Mouse (Mus musculus) MEL (cell line): ENCODE data around the gene Rnf217. TPM values are rescaled to one million over a fixed set of nuclear protein-coding genes. Genes with fewer than 3 reads are reported as not detected.

Experiments
- DNase-seq: peaks from one replicate; pipeline ENCODE4 v3.0.0; 2011; ENCODE audit warnings: low read depth, low spot score
- H3K27ac ChIP-seq: 2 replicates; pipeline ENCODE4 v1.5.1; 2012; ENCODE audit warnings: low read depth, mild to moderate bottlenecking, control low read depth, low read length, moderate library complexity; ENCODE audit not compliant: control insufficient read depth
- H3K27me3 ChIP-seq, 2 experiments: fragments of 150-350 bp in 1 of 2; sonication (generic) in 1 of 2; 2 replicates each; pipeline ENCODE4 v1.6.1; 2012; ENCODE audit warnings: low read length in 2 of 2, mild to moderate bottlenecking in 2 of 2, improper control_type of control experiment in 1 of 2, moderate library complexity in 1 of 2; ENCODE audit not compliant: insufficient read depth in 2 of 2, control insufficient read depth in 1 of 2
- H3K36me3 ChIP-seq, 2 experiments: 2 replicates each; pipeline ENCODE4 v1.6.1; 2012 to 2014; ENCODE audit warnings: low read length in 2 of 2, improper control_type of control experiment in 1 of 2, inconsistent platforms in 1 of 2, mild to moderate bottlenecking in 1 of 2; ENCODE audit not compliant: insufficient read depth in 2 of 2, control insufficient read depth in 1 of 2
- H3K4me1 ChIP-seq, 2 experiments: fragments of 150-350 bp in 1 of 2; sonication (generic) in 1 of 2; 2 replicates each; pipeline ENCODE4 v1.6.1; 2012; ENCODE audit warnings: low read length in 2 of 2, improper control_type of control experiment in 1 of 2, mild to moderate bottlenecking in 1 of 2; ENCODE audit not compliant: insufficient read depth in 2 of 2, control insufficient read depth in 1 of 2
- H3K4me3 ChIP-seq, 2 experiments: fragments of 150-350 bp in 1 of 2; sonication (generic) in 1 of 2; 2 replicates each; pipeline ENCODE4 v1.5.1; 2012; ENCODE audit warnings: low read depth in 2 of 2, low read length in 2 of 2, mild to moderate bottlenecking in 2 of 2, moderate library complexity in 2 of 2, control low read depth in 1 of 2, improper control_type of control experiment in 1 of 2; ENCODE audit not compliant: control insufficient read depth in 1 of 2, insufficient read depth in 1 of 2
- H3K79me2 ChIP-seq: 2 replicates; pipeline ENCODE4 v1.6.1; 2012; ENCODE audit warnings: mild to moderate bottlenecking, low read length, moderate library complexity; ENCODE audit not compliant: control insufficient read depth, poor library complexity, insufficient read depth
- H3K9ac ChIP-seq: 2 replicates; pipeline ENCODE4 v1.6.1; 2012; ENCODE audit warnings: low read depth, mild to moderate bottlenecking, control low read depth, low read length, moderate library complexity; ENCODE audit not compliant: control insufficient read depth, poor library complexity, severe bottlenecking
- H3K9me3 ChIP-seq: fragments of 150-350 bp; sonication (generic); replicated peaks from 2 replicates; pipeline ENCODE4 v1.6.1; 2012; ENCODE audit warnings: mild to moderate bottlenecking, low read length, improper control_type of control experiment, moderate library complexity; ENCODE audit not compliant: insufficient read depth
- BHLHE40 ChIP-seq: IDR thresholded peaks from 2 replicates; pipeline ENCODE4 v1.6.1; 2012; ENCODE audit warnings: low read depth, mild to moderate bottlenecking, inconsistent platforms, low read length, improper control_type of control experiment, borderline replicate concordance
- CHD1 ChIP-seq: IDR thresholded peaks from 2 replicates; pipeline ENCODE4 v1.6.1; 2012; ENCODE audit warnings: low read depth, mild to moderate bottlenecking, inconsistent platforms, low read length, improper control_type of control experiment
- CTCF ChIP-seq, 3 experiments: IDR thresholded peaks in 2 of 3; conservative IDR thresholded peaks in 1 of 3; 2 replicates each; pipeline ENCODE4 v1.5.1; 2011 to 2012; ENCODE audit warnings: low read length in 3 of 3, low read depth in 2 of 3, mild to moderate bottlenecking in 2 of 3, improper control_type of control experiment in 1 of 3, inconsistent platforms in 1 of 3, mixed read lengths in 1 of 3, moderate library complexity in 1 of 3; ENCODE audit not compliant: control insufficient read depth in 1 of 3, insufficient read depth in 1 of 3, poor library complexity in 1 of 3, severe bottlenecking in 1 of 3
- ELF1 ChIP-seq: IDR thresholded peaks from 2 replicates; pipeline ENCODE4 v1.6.1; 2014; ENCODE audit warnings: low read depth, mild to moderate bottlenecking, inconsistent platforms, low read length, improper control_type of control experiment, moderate library complexity
- ETS1 ChIP-seq: IDR thresholded peaks from 2 replicates; pipeline ENCODE4 v1.6.1; 2012; ENCODE audit warnings: low read depth, mild to moderate bottlenecking, inconsistent platforms, low read length, improper control_type of control experiment, moderate library complexity
- GABPA ChIP-seq: IDR thresholded peaks from 2 replicates; pipeline ENCODE4 v1.6.1; 2012; ENCODE audit warnings: low read depth, mild to moderate bottlenecking, inconsistent platforms, low read length, improper control_type of control experiment, moderate library complexity
- MYB ChIP-seq: IDR thresholded peaks from 2 replicates; pipeline ENCODE4 v1.6.1; 2011; ENCODE audit warnings: mild to moderate bottlenecking, low read depth, low read length, improper control_type of control experiment
- MYC ChIP-seq: IDR thresholded peaks from 2 replicates; pipeline ENCODE4 v1.6.1; 2011; ENCODE audit warnings: low read depth, mild to moderate bottlenecking, low read length, improper control_type of control experiment, moderate library complexity
- NRF1 ChIP-seq: IDR thresholded peaks from 2 replicates; pipeline ENCODE4 v1.6.1; 2014; ENCODE audit warnings: low read depth, mild to moderate bottlenecking, inconsistent platforms, low read length, improper control_type of control experiment, moderate library complexity; ENCODE audit not compliant: poor library complexity, insufficient read depth, severe bottlenecking
- SIN3A ChIP-seq: IDR thresholded peaks from 2 replicates; pipeline ENCODE4 v1.6.1; 2012; ENCODE audit warnings: low read length, improper control_type of control experiment, inconsistent platforms
- SMC3 ChIP-seq: IDR thresholded peaks from 2 replicates; pipeline ENCODE4 v1.6.1; 2011; ENCODE audit warnings: low read depth, low read length, improper control_type of control experiment
- TCF12 ChIP-seq: IDR thresholded peaks from 2 replicates; pipeline ENCODE4 v1.6.1; 2014; ENCODE audit warnings: low read depth, mild to moderate bottlenecking, inconsistent platforms, low read length, improper control_type of control experiment, moderate library complexity
- USF2 ChIP-seq, 2 experiments: IDR thresholded peaks; 2 replicates each; pipeline ENCODE4 v1.6.1; 2011 to 2012; ENCODE audit warnings: improper control_type of control experiment in 2 of 2, low read length in 2 of 2, borderline replicate concordance in 1 of 2, inconsistent platforms in 1 of 2, low read depth in 1 of 2, mild to moderate bottlenecking in 1 of 2; ENCODE audit not compliant: insufficient read depth in 1 of 2
- ZC3H11A ChIP-seq: IDR thresholded peaks from 2 replicates; pipeline ENCODE4 v1.6.1; 2012; ENCODE audit warnings: low read depth, mild to moderate bottlenecking, inconsistent platforms, low read length, improper control_type of control experiment
- polyA plus RNA-seq, 2 experiments: library from polyadenylated mRNA; stranded (reverse) in 1 of 2; unstranded in 1 of 2; fragments of >175 nt in 1 of 2; fragments of >200 nt in 1 of 2; gene quantifications; 2 replicates each; pipeline versions ENCODE4 v1.2.1 to v1.2.4; 2012; ENCODE audit warnings: low replicate concordance in 2 of 2, low read depth in 1 of 2; ENCODE audit not compliant: insufficient read length in 2 of 2, insufficient read depth in 1 of 2, missing spikeins in 1 of 2
- total RNA-seq: library from RNA; depleted of rRNA; stranded (reverse); fragments of 300-350 nt; gene quantifications from 2 replicates; pipeline ENCODE4 v1.2.3, GENCODE M21; 2012; rRNA removed

The Rnf217 gene
- total and polyA plus RNA-seq, 3 experiments: not detected

DNA sequence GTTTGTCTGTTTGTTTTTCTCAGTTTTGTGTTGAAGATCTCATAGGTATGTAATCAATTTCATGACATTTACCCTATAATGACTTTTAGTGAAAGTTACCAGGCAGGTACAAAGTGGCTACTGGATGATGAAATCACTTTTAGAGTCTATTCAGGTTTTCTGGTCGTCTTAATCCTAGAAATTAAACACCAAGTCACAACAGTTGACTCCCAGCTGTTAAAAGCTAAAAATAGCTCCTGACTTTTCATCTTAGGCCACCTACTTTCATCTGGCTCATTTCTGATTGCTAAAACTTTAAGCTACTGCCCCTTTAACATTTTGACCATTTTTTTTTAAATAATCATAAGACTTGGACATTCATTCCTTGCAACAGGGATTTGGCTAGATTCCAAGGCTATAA lies 161.9 kb downstream of the Rnf217 start:
- H3K4me1 ChIP-seq: no peaks in the 10 kb centered on the region
- no peaks in the 10 kb centered on the region for H3K9me3 ChIP-seq
- H3K36me3 ChIP-seq: no peaks in the 10 kb centered on the region
- no peak overlapping the region for H3K27ac ChIP-seq
- DNase-seq: no peak
- H3K4me3 ChIP-seq: no peak overlapping the region
- H3K9ac ChIP-seq: no peak overlapping the region
- H3K27me3 ChIP-seq: no peaks in the 10 kb centered on the region
- no peaks in the 10 kb centered on the region for H3K79me2 ChIP-seq
- TF ChIP-seq SIN3A (no peak), BHLHE40 (no peak), GABPA (no peak)

DNA sequence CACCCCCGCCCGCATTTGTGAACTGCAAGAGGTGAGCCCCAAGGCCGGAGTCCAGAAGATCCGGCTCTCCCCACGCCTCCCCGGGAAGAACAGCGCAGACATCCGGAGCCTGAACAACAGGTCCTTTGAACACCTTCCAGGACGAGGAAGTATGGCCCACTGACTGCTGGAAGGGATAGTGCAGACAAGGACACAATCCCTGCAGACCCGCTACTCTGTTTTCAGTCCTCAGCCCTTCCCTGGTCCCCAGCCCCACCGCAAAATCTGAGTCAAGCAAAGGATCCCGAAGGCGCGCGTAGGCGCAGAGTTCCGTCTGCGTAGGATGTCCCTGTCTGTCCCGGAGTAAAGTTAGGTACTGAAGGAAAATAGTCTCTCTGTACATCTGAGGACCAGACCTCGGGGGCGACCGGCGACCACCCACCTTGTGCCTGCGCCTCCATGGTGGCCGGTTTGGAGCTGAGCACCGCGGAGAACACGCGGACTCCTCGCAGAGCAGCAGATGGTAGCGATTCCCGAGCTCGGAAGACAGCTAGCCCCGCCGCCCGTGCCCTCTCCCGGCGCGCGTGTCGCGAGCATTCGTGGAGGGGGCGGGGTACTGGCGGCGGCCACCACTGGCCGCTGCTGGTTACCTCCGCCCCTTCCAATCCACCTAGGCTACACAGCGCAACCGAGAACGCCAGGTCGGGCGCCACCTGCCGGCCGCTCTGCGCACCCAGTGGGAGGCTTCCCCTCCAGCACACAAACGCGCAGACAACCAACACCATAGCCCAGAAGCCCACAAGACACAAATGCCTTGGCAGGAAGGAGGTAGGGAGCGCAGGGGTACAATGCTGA lies 163.5 kb downstream of the Rnf217 start, which contains the start of gene Tpd52l1:
Gene Tpd52l1 (minus strand): TSS at position 668 of the 834 bp plus-strand sequence.
- Histone ChIP-seq H3K9ac (no peak within 1 kb of the TSS), H3K27ac (no peak within 1 kb of the TSS), H3K4me1 (no peaks in the 10 kb centered on the region), H3K27me3 (no peaks in the 10 kb centered on the region), H3K79me2 (no peaks in the 10 kb centered on the region), H3K36me3 (no peaks in the 10 kb centered on the region), H3K4me3 (no peak within 1 kb of the TSS), H3K9me3 (no peaks in the 10 kb centered on the region)
- no peak for TF ChIP-seq MYB
- 0 out of 6 replicates have a peak, but pooled peaks of 1 of the 3 experiments have one; percentile 1 for TF ChIP-seq CTCF (IDR thresholded peaks at IDR 0.05 in 2 of 3, conservative IDR thresholded peaks at IDR 0.05 in 1 of 3; ENCODE audit: control insufficient read depth in 1 of 3, insufficient read depth in 1 of 3, low read depth in 2 of 3, low read length in 3 of 3, poor library complexity in 1 of 3, severe bottlenecking in 1 of 3)
- no peak for DNase-seq

DNA sequence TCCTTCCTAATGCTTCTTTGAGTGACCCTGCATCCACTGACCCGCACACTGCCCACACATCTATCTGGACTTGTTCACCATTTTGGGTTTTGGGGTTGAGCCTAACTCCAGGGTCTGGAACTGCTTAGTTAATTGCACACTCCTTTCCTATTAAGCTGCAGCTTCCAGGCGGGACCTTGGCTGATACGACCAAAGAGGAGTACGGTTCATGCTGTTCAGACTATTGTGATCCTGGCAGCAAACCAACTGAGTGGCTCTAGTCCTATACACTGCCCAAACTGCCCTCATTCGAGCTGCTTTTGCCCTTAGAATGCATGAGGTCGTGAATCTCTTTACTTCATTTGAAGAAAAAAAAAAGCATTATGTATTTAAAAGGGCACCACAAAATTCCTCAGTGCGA lies 164.8 kb downstream of the Rnf217 start:
- no peak for DNase-seq
- Histone ChIP-seq H3K36me3 (no peaks in the 10 kb centered on the region), H3K4me1 (no peaks in the 10 kb centered on the region), H3K9ac (no peak overlapping the region), H3K79me2 (no peaks in the 10 kb centered on the region), H3K27ac (no peak overlapping the region), H3K4me3 (no peak overlapping the region), H3K9me3 (no peaks in the 10 kb centered on the region), H3K27me3 (no peaks in the 10 kb centered on the region)
- no peak for TF ChIP-seq CHD1
- no peak for TF ChIP-seq NRF1
- TF ChIP-seq BHLHE40: no peak
- no peak for TF ChIP-seq ETS1
- no peak for TF ChIP-seq MYC
- no peak for TF ChIP-seq USF2 (IDR thresholded peaks at IDR 0.05; ENCODE audit: borderline replicate concordance in 1 of 2, insufficient read depth in 1 of 2, low read depth in 1 of 2, low read length in 2 of 2)
- no peak for TF ChIP-seq TCF12
- TF ChIP-seq ELF1: no peak
- no peak for TF ChIP-seq ZC3H11A
- no peak for TF ChIP-seq SMC3

Other genes starting within 250 kb of the Rnf217 start
- gene Tpd52l1, start 163.2 kb downstream of the Rnf217 start, total RNA-seq: not detected in 2 replicates
- not detected for gene Tpd52l1, start 163.2 kb downstream of the Rnf217 start, polyA plus RNA-seq